Mouse (Mus musculus): ENCODE data around the gene Rock2. TPM values are rescaled to one million over a fixed set of nuclear protein-coding genes. Genes with fewer than 3 reads are reported as not detected.

Rock2 gene
- polyA plus RNA-seq, 1 experiment = 24.1 TPM

- WGBS = 4% methylated on average over 4 of the region's 4 CpGs
- TF ChIP-seq CTCF (IDR thresholded peaks at IDR 0.05; ENCODE audit: control insufficient read depth, insufficient read depth, low read length) = no peak
- no peak for TF ChIP-seq POLR2A (IDR thresholded peaks at IDR 0.05; ENCODE audit: borderline replicate concordance, control insufficient read depth, low read depth, low read length)
- peak overlapping the region; percentile 47; the same call in 1 of the 2 replicates for H3K27ac ChIP-seq (ENCODE audit: control insufficient read depth, insufficient read depth, low read depth, low read length, poor library complexity)
- H3K4me3 ChIP-seq (replicated peaks; ENCODE audit: control insufficient read depth, low read depth, low read length) = no peak overlapping the region
- peaks cover 7% of the 10 kb centered on the region for H3K4me1 ChIP-seq (ENCODE audit: control insufficient read depth, insufficient read depth, low read length)
These were observed 19.4 kb upstream of the Rock2 start for GRCm38 (mm10) chr12:16875269-16875668.

DNA sequence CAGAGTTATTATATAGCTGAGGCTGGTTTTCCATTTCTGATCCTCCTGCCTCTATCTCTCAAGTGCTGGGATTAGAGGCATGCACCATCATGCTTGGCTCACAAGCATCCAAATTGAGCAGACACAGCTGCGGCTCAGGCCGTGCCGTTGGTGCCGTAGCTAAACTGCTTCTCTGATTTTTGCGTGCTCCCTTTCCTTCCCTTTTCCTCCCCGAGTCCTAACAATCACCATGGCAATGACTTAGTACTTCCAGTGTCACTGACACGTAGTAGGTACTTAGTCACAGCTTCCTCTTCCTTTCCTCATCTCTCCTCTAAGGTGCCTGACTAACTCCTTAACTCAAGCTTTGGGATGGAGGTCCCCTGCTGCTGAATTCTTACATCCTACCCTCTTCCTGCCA, 19.0 kb upstream of the Rock2 start:
- 8% methylated on average over 7 of the region's 7 CpGs for WGBS

GRCm38 (mm10) chr12:16876667-16877066, 18.0 kb upstream of the Rock2 start:
- peaks cover 6% of the 10 kb centered on the region for H3K4me1 ChIP-seq (ENCODE audit: control insufficient read depth, insufficient read depth, low read length)
- 65% methylated on average over 3 of the region's 3 CpGs for WGBS
- TF ChIP-seq POLR2A (IDR thresholded peaks at IDR 0.05; ENCODE audit: borderline replicate concordance, control insufficient read depth, low read depth, low read length) (no peak), CTCF (IDR thresholded peaks at IDR 0.05; ENCODE audit: control insufficient read depth, insufficient read depth, low read length) (no peak)
- H3K27ac ChIP-seq (ENCODE audit: control insufficient read depth, insufficient read depth, low read depth, low read length, poor library complexity) = no peak overlapping the region
- H3K4me3 ChIP-seq (replicated peaks; ENCODE audit: control insufficient read depth, low read depth, low read length) = no peak overlapping the region

More for the DNA sequence above, 19.0 kb upstream of the Rock2 start:
- peak overlapping the region; percentile 47 for H3K4me3 ChIP-seq (replicated peaks; ENCODE audit: control insufficient read depth, low read depth, low read length)
- TF ChIP-seq POLR2A (IDR thresholded peaks at IDR 0.05; ENCODE audit: borderline replicate concordance, control insufficient read depth, low read depth, low read length) = no peak
- TF ChIP-seq CTCF (IDR thresholded peaks at IDR 0.05; ENCODE audit: control insufficient read depth, insufficient read depth, low read length) = no peak
- peak overlapping the region; percentile 47; the same call in 1 of the 2 replicates for H3K27ac ChIP-seq (ENCODE audit: control insufficient read depth, insufficient read depth, low read depth, low read length, poor library complexity)
- peaks cover 6% of the 10 kb centered on the region for H3K4me1 ChIP-seq (ENCODE audit: control insufficient read depth, insufficient read depth, low read length)

DNA sequence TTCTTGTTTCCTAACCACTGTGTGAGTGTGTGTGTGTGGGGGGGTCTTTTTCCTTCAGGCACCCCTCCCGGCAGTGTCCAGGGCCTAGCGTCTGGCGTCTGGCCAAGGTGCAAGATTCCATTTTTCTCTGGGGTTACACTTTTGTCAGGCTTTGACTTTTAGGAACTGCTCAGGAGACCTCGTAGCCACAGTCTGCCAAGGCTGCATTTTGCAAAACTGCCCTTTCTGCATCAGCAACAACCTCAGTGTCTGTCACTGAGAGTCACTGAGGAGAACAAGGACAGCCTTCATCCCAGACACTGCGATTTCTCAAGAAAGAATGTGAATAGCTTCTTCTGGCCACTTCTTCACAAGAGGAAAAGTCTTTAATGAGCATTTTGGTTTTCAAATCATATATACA, 17.6 kb upstream of the Rock2 start:
- Histone ChIP-seq H3K27ac (ENCODE audit: control insufficient read depth, insufficient read depth, low read depth, low read length, poor library complexity) (no peak overlapping the region), H3K4me3 (replicated peaks; ENCODE audit: control insufficient read depth, low read depth, low read length) (no peak overlapping the region), H3K4me1 (ENCODE audit: control insufficient read depth, insufficient read depth, low read length) (peaks cover 6% of the 10 kb centered on the region)
- no peak for TF ChIP-seq CTCF (IDR thresholded peaks at IDR 0.05; ENCODE audit: control insufficient read depth, insufficient read depth, low read length)
- TF ChIP-seq POLR2A (IDR thresholded peaks at IDR 0.05; ENCODE audit: borderline replicate concordance, control insufficient read depth, low read depth, low read length) = no peak
- 52% methylated on average over 5 of the region's 5 CpGs for WGBS

DNA sequence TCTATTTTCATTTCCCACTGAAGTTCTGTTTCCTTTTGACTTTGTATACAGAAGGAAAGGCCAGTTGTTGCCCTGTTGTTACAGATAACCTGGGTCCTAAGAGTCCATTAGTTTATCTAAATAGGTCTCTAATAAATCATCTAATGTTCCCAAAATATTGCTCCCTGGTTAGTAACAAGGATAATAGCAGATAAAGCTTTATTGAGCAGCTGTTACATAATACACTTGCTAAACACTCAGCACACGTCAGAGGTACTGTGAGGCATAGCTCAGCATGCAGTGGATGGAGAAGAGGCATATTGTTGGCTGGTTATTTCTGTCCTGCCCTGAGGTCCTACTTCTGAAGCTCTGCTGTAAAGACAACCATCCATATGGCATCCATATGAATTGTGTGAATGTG, 17.0 kb upstream of the Rock2 start:
- peaks cover 6% of the 10 kb centered on the region for H3K4me1 ChIP-seq (ENCODE audit: control insufficient read depth, insufficient read depth, low read length)
- WGBS = 32% methylated on average over 1 of the region's 1 CpGs

GRCm38 (mm10) chr12:16879369-16879768, 15.3 kb upstream of the Rock2 start:
- 65% methylated on average over 1 of the region's 1 CpGs for WGBS
- H3K4me3 ChIP-seq (replicated peaks; ENCODE audit: control insufficient read depth, low read depth, low read length) = no peak overlapping the region
- TF ChIP-seq POLR2A (IDR thresholded peaks at IDR 0.05; ENCODE audit: borderline replicate concordance, control insufficient read depth, low read depth, low read length) (no peak), CTCF (IDR thresholded peaks at IDR 0.05; ENCODE audit: control insufficient read depth, insufficient read depth, low read length) (no peak)
- H3K27ac ChIP-seq (ENCODE audit: control insufficient read depth, insufficient read depth, low read depth, low read length, poor library complexity) = no peak overlapping the region
- peaks cover 3% of the 10 kb centered on the region for H3K4me1 ChIP-seq (ENCODE audit: control insufficient read depth, insufficient read depth, low read length)

More for the DNA sequence above, 17.0 kb upstream of the Rock2 start:
- TF ChIP-seq CTCF (IDR thresholded peaks at IDR 0.05; ENCODE audit: control insufficient read depth, insufficient read depth, low read length) = no peak
- Histone ChIP-seq H3K4me3 (replicated peaks; ENCODE audit: control insufficient read depth, low read depth, low read length) (no peak overlapping the region), H3K27ac (ENCODE audit: control insufficient read depth, insufficient read depth, low read depth, low read length, poor library complexity) (no peak overlapping the region)

- WGBS = 85% methylated on average over 4 of the region's 4 CpGs
- H3K4me1 ChIP-seq (ENCODE audit: control insufficient read depth, insufficient read depth, low read length) = peaks cover 2% of the 10 kb centered on the region; the same call in 1 of the 2 replicates
- no peak for TF ChIP-seq POLR2A (IDR thresholded peaks at IDR 0.05; ENCODE audit: borderline replicate concordance, control insufficient read depth, low read depth, low read length)
- TF ChIP-seq CTCF (IDR thresholded peaks at IDR 0.05; ENCODE audit: control insufficient read depth, insufficient read depth, low read length) = no peak
- no peak overlapping the region for H3K4me3 ChIP-seq (replicated peaks; ENCODE audit: control insufficient read depth, low read depth, low read length)
- H3K27ac ChIP-seq (ENCODE audit: control insufficient read depth, insufficient read depth, low read depth, low read length, poor library complexity) = no peak overlapping the region
These were observed 14.6 kb upstream of the Rock2 start for GRCm38 (mm10) chr12:16880077-16880476.

DNA sequence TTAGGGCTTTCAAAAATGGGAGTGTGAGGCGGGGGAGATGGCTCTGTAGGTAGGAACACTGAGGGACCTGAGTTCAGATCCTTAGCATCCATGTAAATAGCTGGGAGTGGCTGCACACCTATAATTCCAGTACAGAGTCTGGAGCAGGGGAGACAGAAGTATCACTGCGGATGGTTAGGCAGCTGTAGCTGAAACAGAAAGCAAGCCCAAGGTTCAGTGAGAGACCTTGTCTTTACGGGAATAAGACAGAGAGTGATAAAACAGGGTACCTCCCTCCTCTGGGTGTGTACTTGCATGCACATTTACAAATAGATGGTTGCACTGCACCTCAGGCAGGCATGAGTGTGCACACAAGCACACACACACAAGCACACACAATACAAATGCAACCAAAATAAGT, 12.3 kb upstream of the Rock2 start:
- 68% methylated on average over 3 of the region's 3 CpGs for WGBS
- H3K4me3 ChIP-seq (replicated peaks; ENCODE audit: control insufficient read depth, low read depth, low read length) = no peak overlapping the region

DNA sequence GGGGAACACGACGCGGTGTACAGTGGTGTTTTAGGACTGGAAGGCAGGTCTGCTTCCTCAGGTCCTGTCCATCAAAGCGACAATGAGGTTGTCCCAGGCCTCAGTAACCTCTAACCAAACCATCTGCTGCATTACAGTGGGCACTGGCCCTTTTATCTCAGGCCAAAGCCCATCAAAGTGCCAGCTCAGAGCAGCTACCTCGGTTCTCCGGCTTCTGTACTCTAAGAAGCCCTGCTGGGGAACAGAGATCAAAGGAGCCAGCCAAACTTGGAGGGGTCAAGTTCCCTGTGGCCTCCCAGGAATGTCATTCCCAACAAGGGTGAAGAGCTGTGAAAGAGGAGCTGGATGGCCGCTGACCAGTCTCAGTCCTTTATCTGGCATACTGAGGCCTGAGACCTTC, 11.6 kb upstream of the Rock2 start:
- 87% methylated on average over 7 of the region's 7 CpGs for WGBS
- TF ChIP-seq POLR2A (IDR thresholded peaks at IDR 0.05; ENCODE audit: borderline replicate concordance, control insufficient read depth, low read depth, low read length) = no peak
- no peak for TF ChIP-seq CTCF (IDR thresholded peaks at IDR 0.05; ENCODE audit: control insufficient read depth, insufficient read depth, low read length)
- H3K27ac ChIP-seq (ENCODE audit: control insufficient read depth, insufficient read depth, low read depth, low read length, poor library complexity) = no peak overlapping the region
- H3K4me1 ChIP-seq (ENCODE audit: control insufficient read depth, insufficient read depth, low read length) = no peaks in the 10 kb centered on the region; the same call in 1 of the 2 replicates
- H3K4me3 ChIP-seq (replicated peaks; ENCODE audit: control insufficient read depth, low read depth, low read length) = no peak overlapping the region

More for the DNA sequence above, 12.3 kb upstream of the Rock2 start:
- Histone ChIP-seq H3K27ac (ENCODE audit: control insufficient read depth, insufficient read depth, low read depth, low read length, poor library complexity) (no peak overlapping the region), H3K4me1 (ENCODE audit: control insufficient read depth, insufficient read depth, low read length) (no peaks in the 10 kb centered on the region; the same call in 1 of the 2 replicates)
- TF ChIP-seq POLR2A (IDR thresholded peaks at IDR 0.05; ENCODE audit: borderline replicate concordance, control insufficient read depth, low read depth, low read length) = no peak
- TF ChIP-seq CTCF (IDR thresholded peaks at IDR 0.05; ENCODE audit: control insufficient read depth, insufficient read depth, low read length) = no peak

All from bone marrow, adult 2 months (tissue).